Mouse (Mus musculus): ENCODE results near the gene Gm5244.

Gm5244 gene

GRCm38 (mm10) chr19:12846382-12846781, at the start of gene Gm5244:
Gm5244 (plus strand) TSS chr19:12846682.
- no peak for DNase-seq

- DNase-seq: peak in 1 of 2 experiments; percentile 37
These were observed 49.4 kb upstream of the Gm5244 start for GRCm38 (mm10) chr19:12797071-12797470.

- no peak for DNase-seq
These were observed 48.1 kb upstream of the Gm5244 start for GRCm38 (mm10) chr19:12798404-12798803.

GRCm38 (mm10) chr19:12799081-12799480, 47.4 kb upstream of the Gm5244 start:
- no peak for DNase-seq

- no peak for DNase-seq
These were observed 45.9 kb upstream of the Gm5244 start for GRCm38 (mm10) chr19:12800621-12801020.

GRCm38 (mm10) chr19:12801046-12801445, 45.4 kb upstream of the Gm5244 start:
- DNase-seq: no peak

GRCm38 (mm10) chr19:12802830-12803229, 43.7 kb upstream of the Gm5244 start:
- DNase-seq: no peak

GRCm38 (mm10) chr19:12804237-12804636, 42.2 kb upstream of the Gm5244 start:
- no peak for DNase-seq

- no peak for DNase-seq
These were observed 40.8 kb upstream of the Gm5244 start for GRCm38 (mm10) chr19:12805730-12806129.

GRCm38 (mm10) chr19:12806214-12806613, 40.3 kb upstream of the Gm5244 start:
- DNase-seq: no peak

- DNase-seq: no peak
These were observed 33.7 kb upstream of the Gm5244 start for GRCm38 (mm10) chr19:12812644-12813364.

GRCm38 (mm10) chr19:12813883-12814282, 32.6 kb upstream of the Gm5244 start:
- DNase-seq: no peak

GRCm38 (mm10) chr19:12818507-12818906, 28.0 kb upstream of the Gm5244 start:
- DNase-seq: no peak

GRCm38 (mm10) chr19:12820383-12820782, 26.1 kb upstream of the Gm5244 start:
- DNase-seq: peak in 1 of 2 experiments; percentile 41

GRCm38 (mm10) chr19:12824549-12824948, 21.9 kb upstream of the Gm5244 start:
- peak in 1 of 2 experiments; percentile 3 for DNase-seq

- no peak for DNase-seq
These were observed 15.6 kb upstream of the Gm5244 start for GRCm38 (mm10) chr19:12830823-12831430.

- no peak for DNase-seq
These were observed 14.9 kb upstream of the Gm5244 start for GRCm38 (mm10) chr19:12831559-12831958.

- DNase-seq: no peak
These were observed 12.9 kb upstream of the Gm5244 start for GRCm38 (mm10) chr19:12833625-12834024.

GRCm38 (mm10) chr19:12838507-12838906, 8.0 kb upstream of the Gm5244 start:
- no peak for DNase-seq

GRCm38 (mm10) chr19:12856983-12857382, 10.5 kb downstream of the Gm5244 start, which contains the start of gene Olfr1444:
Olfr1444 (plus strand) TSS chr19:12857283.
- no peak for DNase-seq

GRCm38 (mm10) chr19:12883555-12883954, 37.1 kb downstream of the Gm5244 start, which contains the start of gene Olfr1445:
Olfr1445 (plus strand) TSS chr19:12883855.
- no peak for DNase-seq

- DNase-seq: no peak
These were observed 46.9 kb downstream of the Gm5244 start, which contains the start of gene Olfr1446 for GRCm38 (mm10) chr19:12893424-12893823. Olfr1446 (minus strand) TSS chr19:12893524.
